Mouse (Mus musculus) cerebellum, adult 2 months (tissue): ENCODE measurements around the gene Macc1. TPM values are rescaled to one million over a fixed set of nuclear protein-coding genes. Genes with fewer than 3 reads are reported as not detected.

Experiments
- DNase-seq, 2 experiments: peaks; one replicate each; pipeline ENCODE4 v3.0.0; 2021
- H3K27ac ChIP-seq: fragments of 200-500 bp; 2 replicates; pipeline ENCODE4 v1.5.1; 2012; ENCODE audit warnings: low read length, control low read depth, inconsistent platforms; ENCODE audit not compliant: insufficient read depth
- H3K27me3 ChIP-seq: fragments of 200-500 bp; 2 replicates; pipeline ENCODE4 v1.6.1; 2012; ENCODE audit warnings: inconsistent platforms, mild to moderate bottlenecking, low read length, moderate library complexity; ENCODE audit not compliant: control insufficient read depth, insufficient read depth
- H3K4me1 ChIP-seq: fragments of 200-500 bp; 2 replicates; pipeline ENCODE4 v1.6.1; 2011; ENCODE audit warnings: low read length; ENCODE audit not compliant: control insufficient read depth, insufficient read depth
- H3K4me3 ChIP-seq: fragments of 200-500 bp; replicated peaks from 2 replicates; pipeline ENCODE3; 2011; ENCODE audit warnings: mild to moderate bottlenecking, low read depth, low read length, control low read depth; ENCODE audit not compliant: insufficient read depth
- CTCF ChIP-seq: fragments of 200-500 bp; IDR thresholded peaks from 2 replicates; pipeline ENCODE4 v1.5.1; 2011; ENCODE audit warnings: low read depth, mild to moderate bottlenecking, control low read depth, low read length, moderate library complexity, borderline replicate concordance; ENCODE audit not compliant: insufficient read depth
- POLR2A ChIP-seq: fragments of 200-500 bp; IDR thresholded peaks from 2 replicates; pipeline ENCODE4 v1.6.1; 2011; ENCODE audit warnings: low read length, control low read depth, borderline replicate concordance; ENCODE audit not compliant: insufficient read depth
- WGBS: fragments of 180-500 bp; shearing (Covaris S2); methylation state at CpG from one replicate; pipeline ENCODE4 v1.1.7; 2018; 5-methylcytosine and 5-hydroxymethylcytosine counted together
- polyA plus RNA-seq: library from polyadenylated mRNA; depleted of rRNA; stranded (reverse); fragments of >200 nt; gene quantifications from 2 replicates; pipeline ENCODE4 v1.2.3, GENCODE M21; 2012

The Macc1 gene
- polyA plus RNA-seq, 1 experiment: not detected

DNA sequence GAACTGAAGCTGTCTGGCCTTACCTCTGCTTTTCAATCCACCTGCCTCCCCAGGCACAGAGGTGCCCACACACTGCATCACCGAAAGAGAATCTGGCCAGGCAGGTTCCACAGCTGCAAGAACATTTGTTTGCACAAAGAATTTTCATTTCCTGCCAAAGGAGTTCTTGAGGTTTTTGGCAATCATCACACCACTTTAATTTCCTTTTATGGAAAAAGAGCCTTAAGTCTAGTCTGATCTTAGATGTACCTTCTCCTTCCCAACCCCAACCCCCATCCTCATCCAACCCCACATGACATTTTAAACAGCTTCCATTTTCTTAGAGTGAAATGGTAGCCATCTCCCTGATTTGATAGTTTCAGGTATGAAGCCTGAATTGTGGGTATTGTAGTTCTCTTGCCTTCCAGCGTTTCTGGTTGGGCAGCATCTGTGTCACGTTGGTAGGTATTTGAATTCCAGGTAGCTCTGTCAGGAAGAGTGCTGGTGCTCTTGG is 76.2 kb downstream of the Macc1 start:
- TF ChIP-seq POLR2A: no peak
- no peak for TF ChIP-seq CTCF
- 56% methylated on average over 3 of the region's 3 CpGs for WGBS
- no peak overlapping the region for H3K4me3 ChIP-seq
- no peak for DNase-seq
- no peak overlapping the region for H3K27ac ChIP-seq
- no peaks in the 10 kb centered on the region for H3K4me1 ChIP-seq
- H3K27me3 ChIP-seq: no peaks in the 10 kb centered on the region

DNA sequence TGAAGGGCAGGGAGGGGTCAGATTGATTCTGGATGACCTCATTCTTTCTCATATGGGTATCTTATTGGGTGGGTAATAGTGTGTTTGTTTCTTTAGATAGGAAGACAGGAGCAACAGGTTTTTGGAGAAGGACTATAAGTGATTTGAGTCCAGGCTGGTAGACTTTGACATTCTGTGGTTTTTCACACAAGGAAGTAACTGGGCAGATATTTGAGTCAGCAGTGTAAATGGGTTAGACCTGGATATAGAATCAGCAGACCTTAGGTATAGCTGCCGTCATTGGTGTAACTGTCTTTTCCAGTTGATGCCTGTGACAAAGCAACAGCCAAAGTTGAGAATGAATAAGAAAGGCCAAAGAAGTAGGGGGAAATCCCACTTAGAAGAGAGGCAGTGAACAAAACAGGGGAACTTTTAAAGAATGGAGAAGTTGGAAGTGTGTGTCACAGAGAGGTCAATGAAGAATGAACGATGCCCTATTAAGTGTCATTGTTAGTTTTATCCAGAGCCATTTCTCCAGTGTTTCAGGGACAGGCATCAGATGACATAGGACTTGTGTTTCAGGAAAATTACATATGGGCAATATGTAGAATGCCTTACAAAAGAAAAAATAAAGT is 84.1 kb downstream of the Macc1 start:
- H3K4me1 ChIP-seq: no peaks in the 10 kb centered on the region
- no peak overlapping the region for H3K4me3 ChIP-seq
- TF ChIP-seq CTCF: no peak
- TF ChIP-seq POLR2A: no peak
- WGBS: 84% methylated on average over 2 of the region's 2 CpGs
- H3K27me3 ChIP-seq: no peaks in the 10 kb centered on the region; the same call in 1 of the 2 replicates
- no peak overlapping the region for H3K27ac ChIP-seq
- no peak for DNase-seq

DNA sequence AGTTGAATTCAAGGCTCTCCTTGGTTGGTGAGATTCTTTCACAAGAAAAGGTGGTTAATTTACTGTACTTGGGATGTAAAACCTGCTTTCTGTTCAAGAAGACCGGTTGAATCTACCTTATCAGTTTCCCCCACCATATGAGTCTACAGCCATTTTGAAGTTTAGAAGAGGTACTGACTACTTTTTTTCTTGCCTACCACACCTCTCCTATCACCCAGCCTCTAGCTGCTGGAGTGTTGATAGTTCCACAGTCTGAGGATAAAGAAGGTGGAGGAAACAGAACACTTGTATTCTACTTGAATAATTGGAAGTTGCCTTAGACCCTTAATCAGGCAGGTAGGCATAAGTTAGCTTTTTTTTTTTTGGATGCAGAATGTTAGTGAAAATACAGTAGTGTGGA is 88.2 kb downstream of the Macc1 start:
- H3K4me3 ChIP-seq: no peak overlapping the region
- H3K4me1 ChIP-seq: no peaks in the 10 kb centered on the region
- WGBS: 97% methylated on average over 1 of the region's 1 CpGs
- no peak for DNase-seq
- no peak overlapping the region for H3K27ac ChIP-seq
- no peaks in the 10 kb centered on the region; the same call in 1 of the 2 replicates for H3K27me3 ChIP-seq
- TF ChIP-seq POLR2A (no peak), CTCF (no peak)

DNA sequence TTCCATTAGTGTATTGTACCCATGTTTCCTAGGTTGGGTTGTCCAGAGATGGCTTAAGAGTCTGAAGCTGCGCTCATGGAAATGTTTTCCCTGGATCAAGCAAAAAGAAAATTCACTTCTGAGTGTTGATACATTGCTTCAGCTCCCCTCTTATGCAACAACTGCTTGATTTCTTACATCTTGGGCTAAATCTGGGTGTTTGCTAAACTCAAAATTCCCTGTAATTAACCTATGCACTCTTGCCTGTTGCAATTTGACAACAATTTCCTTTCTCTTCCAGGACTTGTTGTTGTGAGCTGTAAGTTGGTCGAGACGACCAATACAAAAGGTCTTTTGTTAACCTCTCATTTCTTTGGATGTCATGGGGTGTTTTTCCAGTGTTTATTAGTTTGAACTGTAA is 88.7 kb downstream of the Macc1 start:
- 38% methylated on average over 3 of the region's 3 CpGs for WGBS
- no peak for TF ChIP-seq POLR2A
- no peak for TF ChIP-seq CTCF
- H3K4me3 ChIP-seq: no peak overlapping the region
- DNase-seq: no peak
- no peak overlapping the region for H3K27ac ChIP-seq
- no peaks in the 10 kb centered on the region for H3K4me1 ChIP-seq
- no peaks in the 10 kb centered on the region; the same call in 1 of the 2 replicates for H3K27me3 ChIP-seq

DNA sequence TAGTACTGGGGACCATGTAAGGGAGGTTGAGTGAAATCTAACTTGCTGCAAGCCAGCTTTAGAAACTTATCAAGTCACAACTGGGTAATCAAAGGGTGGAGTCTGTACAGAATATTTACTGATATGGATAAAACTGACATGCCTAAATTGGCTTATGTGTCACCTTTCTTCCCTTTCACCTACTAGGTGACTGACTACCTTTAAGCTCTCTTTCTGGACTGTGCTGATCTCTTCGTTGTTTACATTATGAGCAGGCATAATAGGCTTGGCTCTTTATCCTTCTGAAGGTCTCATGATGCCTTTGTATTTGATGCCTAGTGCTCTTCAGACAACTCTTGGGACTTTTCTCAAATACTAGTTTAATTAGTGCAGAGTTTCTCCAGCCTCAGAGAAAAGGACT is 90.7 kb downstream of the Macc1 start:
- no peak overlapping the region for H3K4me3 ChIP-seq
- no peaks in the 10 kb centered on the region for H3K4me1 ChIP-seq
- DNase-seq: no peak
- H3K27me3 ChIP-seq: no peaks in the 10 kb centered on the region; the same call in 1 of the 2 replicates
- TF ChIP-seq POLR2A (no peak), CTCF (no peak)
- no peak overlapping the region for H3K27ac ChIP-seq
- 88% methylated on average over 1 of the region's 1 CpGs for WGBS

DNA sequence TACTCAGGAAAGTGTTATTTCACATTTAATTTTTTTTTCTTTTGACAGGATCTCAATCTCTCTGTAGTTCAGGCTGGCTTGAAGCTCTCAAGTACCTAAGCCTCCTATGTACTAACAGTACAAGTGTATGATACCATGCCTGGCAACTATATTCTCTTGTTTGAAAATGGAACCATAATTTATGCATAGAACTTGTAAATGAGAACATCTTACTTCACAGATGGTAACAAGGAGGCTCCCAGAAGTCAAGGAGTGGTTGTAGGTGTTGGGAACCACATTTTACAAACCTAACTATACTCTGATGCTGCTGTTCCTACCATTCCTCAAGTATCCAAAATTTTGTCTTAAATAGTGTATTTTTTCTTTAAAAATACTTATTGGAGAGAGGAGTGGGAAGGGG is 96.5 kb downstream of the Macc1 start:
- Histone ChIP-seq H3K27ac (no peak overlapping the region), H3K27me3 (no peaks in the 10 kb centered on the region), H3K4me3 (no peak overlapping the region), H3K4me1 (no peaks in the 10 kb centered on the region)
- DNase-seq: no peak
- TF ChIP-seq CTCF: no peak
- no peak for TF ChIP-seq POLR2A

DNA sequence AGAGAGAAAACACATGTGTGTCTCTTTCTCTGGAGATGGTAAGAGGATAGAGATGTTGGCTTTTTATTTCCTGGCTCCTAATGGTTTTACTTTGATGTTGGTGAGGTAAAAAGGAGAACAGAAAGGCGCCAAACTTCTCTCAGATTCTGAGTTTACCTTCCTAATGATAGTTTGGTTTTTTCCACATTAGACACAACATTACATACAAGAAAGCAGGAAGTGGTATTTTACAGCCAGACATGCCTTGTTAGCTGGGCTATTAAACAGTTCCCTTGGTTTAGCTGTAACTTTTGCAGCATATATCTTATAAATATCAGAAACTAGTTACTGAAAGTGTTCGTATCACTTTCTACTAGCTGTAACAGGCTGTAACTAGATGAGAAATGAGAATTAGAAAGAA is 96.9 kb downstream of the Macc1 start:
- Histone ChIP-seq H3K4me3 (no peak overlapping the region), H3K4me1 (no peaks in the 10 kb centered on the region), H3K27me3 (no peaks in the 10 kb centered on the region), H3K27ac (no peak overlapping the region)
- no peak for DNase-seq
- TF ChIP-seq CTCF (no peak), POLR2A (no peak)
- 83% methylated on average over 2 of the region's 2 CpGs for WGBS

DNA sequence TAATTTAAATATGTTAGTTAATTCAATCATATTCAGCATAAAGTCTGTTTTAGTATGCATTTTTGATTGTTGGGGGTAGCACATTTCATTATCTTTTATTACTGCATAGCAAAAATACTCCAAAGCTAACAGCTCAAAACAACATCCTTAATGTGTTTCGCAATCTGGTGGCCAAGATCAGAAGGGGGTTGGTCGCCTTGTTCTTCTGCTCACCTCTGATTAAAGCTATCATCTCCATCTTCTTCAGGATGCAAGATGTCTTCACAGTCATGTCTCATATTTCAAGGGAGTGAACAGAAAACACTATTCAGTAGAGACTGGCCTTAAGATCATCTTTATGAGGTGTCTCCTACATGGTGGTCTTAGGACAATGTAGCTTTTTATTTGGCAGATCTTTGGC is 97.9 kb downstream of the Macc1 start:
- Histone ChIP-seq H3K4me3 (no peak overlapping the region), H3K27ac (no peak overlapping the region), H3K4me1 (no peaks in the 10 kb centered on the region), H3K27me3 (no peaks in the 10 kb centered on the region)
- no peak for TF ChIP-seq CTCF
- TF ChIP-seq POLR2A: no peak
- DNase-seq: no peak
- WGBS: 89% methylated on average over 2 of the region's 2 CpGs
